ENCODE assay signal across 27 mouse cellular contexts in genomic region chr2:122708080-122708479, GRCm38 (mm10). TPM values are rescaled to one million over a fixed set of nuclear protein-coding genes. Genes with fewer than 3 reads are reported as not detected.
DNase-seq lines count a peak whose midpoint lies in the region; ATAC-seq and TF ChIP-seq lines count a peak whose summit lies in the region.
"Had no signal": no experiment of that assay in that cellular context is flagged by ENCODE, and none has a peak within 500 bp of the region (broad histone marks: within the 10 kb centered on the region; RNA-seq: fewer than 3 reads in every experiment).

No protein-coding gene starts in this region.

- no peak for TF ChIP-seq CTCF in liver, adult 2 months (IDR thresholded peaks at IDR 0.05; ENCODE audit: low read depth, low read length)
- TF ChIP-seq CTCF in C2C12 (IDR thresholded peaks at IDR 0.05; ENCODE audit: control insufficient read depth, insufficient read depth, insufficient read length) = no peak
- no peak for TF ChIP-seq CTCF in kidney, adult 2 months (conservative IDR thresholded peaks at IDR 0.05; ENCODE audit: insufficient read depth, insufficient read length, low read depth, low read length)
- TF ChIP-seq CTCF in forebrain, postnatal 0 days (IDR thresholded peaks at IDR 0.05; ENCODE audit: low read depth) = no peak

- H3K27me3 ChIP-seq in liver, adult 2 months (ENCODE audit: control insufficient read depth, insufficient read depth, low read length) = no peaks in the 10 kb centered on the region
- H3K27me3 ChIP-seq in liver, embryonic 11.5 days (replicated peaks; ENCODE audit: control insufficient read depth, insufficient read depth, low read length) = 0 out of 2 replicates have a peak, but pooled peaks cover 2% of the 10 kb centered on the region
- H3K27me3 ChIP-seq in C2C12 (ENCODE audit: control insufficient read depth, insufficient read depth, insufficient read length) = no peaks in the 10 kb centered on the region
- H3K27me3 ChIP-seq in stomach, embryonic 16.5 days (ENCODE audit: control insufficient read depth, insufficient read depth, low read length) = no peaks in the 10 kb centered on the region
- H3K27me3 ChIP-seq in kidney, adult 2 months (replicated peaks; ENCODE audit: control insufficient read depth, insufficient read depth, low read length) = no peaks in the 10 kb centered on the region
- H3K27me3 ChIP-seq in forebrain, postnatal 0 days (ENCODE audit: insufficient read depth, low read length) = no peaks in the 10 kb centered on the region
- H3K27me3 ChIP-seq: neural tube, embryonic 15.5 days had no signal

- WGBS in liver, adult 2 months = 13% methylated on average over 3 of the region's 3 CpGs
- 50% methylated on average over 3 of the region's 3 CpGs for WGBS in liver, embryonic 11.5 days
- 23% methylated on average over 3 of the region's 3 CpGs for WGBS in large intestine, adult 2 months
- 41% methylated on average over 3 of the region's 3 CpGs for WGBS in stomach, embryonic 16.5 days
- 58% methylated on average over 3 of the region's 3 CpGs for WGBS in kidney, adult 2 months
- WGBS in forebrain, postnatal 0 days = 72% methylated on average over 3 of the region's 3 CpGs

- no peak overlapping the region for H3K27ac ChIP-seq in liver, adult 2 months (replicated peaks; ENCODE audit: insufficient read depth, low read depth, low read length)
- H3K27ac ChIP-seq in liver, embryonic 11.5 days (ENCODE audit: low read depth, low read length) = no peak overlapping the region
- peak overlapping the region; percentile 55 for H3K27ac ChIP-seq in stomach, embryonic 16.5 days (ENCODE audit: low read length)
- H3K27ac ChIP-seq in kidney, adult 2 months (ENCODE audit: insufficient read depth, low read depth, low read length) = no peak overlapping the region
- no peak overlapping the region for H3K27ac ChIP-seq in forebrain, postnatal 0 days (ENCODE audit: low read depth, low read length)
- H3K27ac ChIP-seq: forebrain, embryonic 13.5 days; hindbrain, embryonic 13.5 days; limb, embryonic 12.5 days; liver, embryonic 14.5 days; macrophage; midbrain, embryonic 13.5 days; neural tube, embryonic 15.5 days had no signal

- H3K79me3 ChIP-seq in C2C12 (ENCODE audit: low read depth) = no peaks in the 10 kb centered on the region

- no peak overlapping the region for H3K9ac ChIP-seq in liver, adult 2 months (ENCODE audit: low read depth, low read length)
- H3K9ac ChIP-seq in liver, embryonic 11.5 days (ENCODE audit: low read depth, low read length) = no peak overlapping the region
- H3K9ac ChIP-seq in stomach, embryonic 16.5 days (ENCODE audit: low read length) = no peak overlapping the region
- no peak overlapping the region for H3K9ac ChIP-seq in forebrain, postnatal 0 days
- H3K9ac ChIP-seq: forebrain, embryonic 13.5 days; hindbrain, embryonic 13.5 days; limb, embryonic 12.5 days; liver, embryonic 14.5 days; midbrain, embryonic 13.5 days; neural tube, embryonic 15.5 days had no signal

- H3K9me3 ChIP-seq in liver, embryonic 11.5 days (ENCODE audit: control insufficient read depth, low read length) = no peaks in the 10 kb centered on the region
- H3K9me3 ChIP-seq in stomach, embryonic 16.5 days (replicated peaks; ENCODE audit: control insufficient read depth, low read length) = no peaks in the 10 kb centered on the region
- H3K9me3 ChIP-seq in forebrain, postnatal 0 days (ENCODE audit: low read length) = no peaks in the 10 kb centered on the region
- H3K9me3 ChIP-seq: forebrain, embryonic 13.5 days; G1E; hindbrain, embryonic 13.5 days; limb, embryonic 12.5 days; midbrain, embryonic 13.5 days; neural tube, embryonic 15.5 days had no signal

- ATAC-seq in liver, embryonic 11.5 days (replicated peaks; ENCODE audit: low FRiP score) = no peak
- ATAC-seq in stomach, embryonic 16.5 days (ENCODE audit: insufficient read depth, low FRiP score) = peak; percentile 90
- ATAC-seq in forebrain, postnatal 0 days = no peak
- ATAC-seq: forebrain, embryonic 13.5 days; midbrain, embryonic 13.5 days had no signal

- no peaks in the 10 kb centered on the region for H3K4me1 ChIP-seq in liver, adult 2 months (ENCODE audit: control insufficient read depth, insufficient read depth, low read length)
- H3K4me1 ChIP-seq in liver, embryonic 11.5 days (replicated peaks; ENCODE audit: control insufficient read depth, insufficient read depth, low read length) = no peaks in the 10 kb centered on the region
- H3K4me1 ChIP-seq in stomach, embryonic 16.5 days (ENCODE audit: control insufficient read depth, insufficient read depth, low read length) = no peaks in the 10 kb centered on the region
- no peaks in the 10 kb centered on the region for H3K4me1 ChIP-seq in kidney, adult 2 months (ENCODE audit: control insufficient read depth, insufficient read depth, low read length)
- H3K4me1 ChIP-seq in forebrain, postnatal 0 days (ENCODE audit: insufficient read depth) = no peaks in the 10 kb centered on the region
- H3K4me1 ChIP-seq: forebrain, embryonic 13.5 days; limb, embryonic 12.5 days; midbrain, embryonic 13.5 days had no signal

- H3K36me3 ChIP-seq in liver, adult 2 months (ENCODE audit: control insufficient read depth, insufficient read depth, low read length) = no peaks in the 10 kb centered on the region
- H3K36me3 ChIP-seq in liver, embryonic 11.5 days (ENCODE audit: control insufficient read depth, insufficient read depth, low read length) = no peaks in the 10 kb centered on the region
- H3K36me3 ChIP-seq in C2C12 (ENCODE audit: control insufficient read depth, insufficient read depth) = no peaks in the 10 kb centered on the region
- no peaks in the 10 kb centered on the region for H3K36me3 ChIP-seq in stomach, embryonic 16.5 days (ENCODE audit: control insufficient read depth, insufficient read depth, low read length)
- H3K36me3 ChIP-seq in kidney, adult 2 months (ENCODE audit: control insufficient read depth, insufficient read depth, low read length) = no peaks in the 10 kb centered on the region
- no peaks in the 10 kb centered on the region for H3K36me3 ChIP-seq in forebrain, postnatal 0 days (ENCODE audit: insufficient read depth)
- H3K36me3 ChIP-seq: G1E; hindbrain, embryonic 13.5 days; limb, embryonic 12.5 days; midbrain, embryonic 13.5 days; neural tube, embryonic 15.5 days had no signal

- peak; percentile 21 for DNase-seq in liver, adult 2 months (ENCODE audit: extremely low read depth, low read depth, low spot score)
- no peak for DNase-seq in liver, embryonic 11.5 days (ENCODE audit: low spot score)
- DNase-seq in large intestine, adult 2 months (ENCODE audit: low read depth, low spot score) = peak; percentile 93
- no peak for DNase-seq in spleen, postnatal 4 days (ENCODE audit: low spot score in 2 of 2)
- no peak for DNase-seq in kidney, adult 2 months
- DNase-seq in forebrain, postnatal 0 days = no peak
- DNase-seq: adrenal gland, postnatal 10 days; cerebellum, adult 8-10 months; cerebellum, postnatal 36 days; gastrocnemius, postnatal 25 days; heart, adult 11 months; heart, postnatal 4 days; kidney, adult 8-10 months; kidney, postnatal 10 days; retina, postnatal 1 day; right cerebral cortex, postnatal 14 days had no signal

- no peaks in the 10 kb centered on the region for H3K79me2 ChIP-seq in liver, adult 2 months (ENCODE audit: control insufficient read depth, insufficient read depth, low read length)
- no peaks in the 10 kb centered on the region for H3K79me2 ChIP-seq in C2C12 (ENCODE audit: control insufficient read depth, insufficient read depth)

- H3ac ChIP-seq in C2C12 (ENCODE audit: control insufficient read depth, insufficient read length, low read depth) = peak overlapping the region; percentile 42

- TF ChIP-seq POLR2A in liver, adult 2 months (IDR thresholded peaks at IDR 0.05; ENCODE audit: extremely low read depth, insufficient read depth, low read length) = no peak
- no peak for TF ChIP-seq POLR2A in kidney, adult 2 months (IDR thresholded peaks at IDR 0.05; ENCODE audit: low read depth, low read length)

- no peak overlapping the region for H3K4me3 ChIP-seq in liver, adult 2 months (ENCODE audit: insufficient read depth, low read depth, low read length)
- H3K4me3 ChIP-seq in liver, embryonic 11.5 days (ENCODE audit: low read depth, low read length) = no peak overlapping the region
- H3K4me3 ChIP-seq in C2C12 (ENCODE audit: insufficient read depth, poor library complexity, severe bottlenecking) = no peak overlapping the region
- H3K4me3 ChIP-seq in stomach, embryonic 16.5 days (replicated peaks; ENCODE audit: low read length) = no peak overlapping the region
- H3K4me3 ChIP-seq in kidney, adult 2 months (ENCODE audit: insufficient read depth, low read depth, low read length) = no peak overlapping the region
- H3K4me3 ChIP-seq in forebrain, postnatal 0 days (ENCODE audit: low read depth, low read length) = no peak overlapping the region
- H3K4me3 ChIP-seq: forebrain, embryonic 13.5 days; hindbrain, embryonic 13.5 days; limb, embryonic 12.5 days; midbrain, embryonic 13.5 days; neural tube, embryonic 15.5 days had no signal

- H3K4me2 ChIP-seq in liver, embryonic 11.5 days = no peak overlapping the region
- H3K4me2 ChIP-seq in stomach, embryonic 16.5 days (ENCODE audit: low read depth, low read length) = no peak overlapping the region
- no peak overlapping the region for H3K4me2 ChIP-seq in forebrain, postnatal 0 days (ENCODE audit: low read depth)
- H3K4me2 ChIP-seq: forebrain, embryonic 13.5 days; heart, embryonic 11.5 days; hindbrain, embryonic 13.5 days; limb, embryonic 12.5 days; midbrain, embryonic 13.5 days; neural tube, embryonic 15.5 days had no signal

RNA-seq across cellular contexts. Expression of gene Slc30a4, which starts 5.6 kb away (rescaled TPM):
- total RNA-seq in liver, adult 2 months (2014; rRNA removed) = 8.5 and 8.8 TPM in 2 replicates
- polyA plus RNA-seq in liver, adult 2 months (2012; rRNA removed) = 2.3 and 2.4 TPM in 2 replicates
- 3.3 and 3.7 TPM in 2 replicates for polyA plus RNA-seq in liver, embryonic 11.5 days (2014; fragmentation: Nextera tagmentation; extraction: Ambion mirVana)
- polyA plus RNA-seq in C2C12 (2012; fragmentation: generic; extraction: Trizol) = 19.7 TPM
- 9.5 and 16.6 TPM in 2 replicates for polyA plus RNA-seq in large intestine, adult 2 months (2012; rRNA removed)
- polyA plus RNA-seq in stomach, embryonic 16.5 days (2015; fragmentation: Nextera tagmentation; extraction: Ambion mirVana) = 9.1 and 9.5 TPM in 2 replicates
- 5.7 and 6.2 TPM in 2 replicates for polyA plus RNA-seq in kidney, adult 2 months (2012; rRNA removed)
- 52.5 and 53.9 TPM in 2 replicates for total RNA-seq in forebrain, postnatal 0 days (2014; rRNA removed)
- polyA plus RNA-seq in forebrain, postnatal 0 days (2015; fragmentation: Nextera tagmentation; extraction: Ambion mirVana) = 8.7 and 9.1 TPM in 2 replicates
- polyA plus RNA-seq: G1E had no signal

RNA-seq across cellular contexts. Expression of gene Bloc1s6, which starts 30.2 kb away (rescaled TPM):
- total RNA-seq in liver, adult 2 months (2014; rRNA removed) = 7.7 and 8.5 TPM in 2 replicates
- polyA plus RNA-seq in liver, adult 2 months (2012; rRNA removed) = 11.1 and 17.2 TPM in 2 replicates
- polyA plus RNA-seq in liver, embryonic 11.5 days (2014; fragmentation: Nextera tagmentation; extraction: Ambion mirVana) = 42.8 and 44.1 TPM in 2 replicates
- 19.1 TPM for polyA plus RNA-seq in C2C12 (2012; fragmentation: generic; extraction: Trizol)
- polyA plus RNA-seq in large intestine, adult 2 months (2012; rRNA removed) = 29.0 and 33.6 TPM in 2 replicates
- polyA plus RNA-seq in stomach, embryonic 16.5 days (2015; fragmentation: Nextera tagmentation; extraction: Ambion mirVana) = 49.9 and 52.4 TPM in 2 replicates
- 28.4 and 29.2 TPM in 2 replicates for polyA plus RNA-seq in kidney, adult 2 months (2012; rRNA removed)
- total RNA-seq in forebrain, postnatal 0 days (2014; rRNA removed) = 60.0 and 78.6 TPM in 2 replicates
- polyA plus RNA-seq in forebrain, postnatal 0 days (2015; fragmentation: Nextera tagmentation; extraction: Ambion mirVana) = 90.6 and 106 TPM in 2 replicates

RNA-seq across cellular contexts. Expression of gene Sqor, which starts 57.0 kb away (rescaled TPM):
- 332 and 378 TPM in 2 replicates for total RNA-seq in liver, adult 2 months (2014; rRNA removed)
- polyA plus RNA-seq in liver, adult 2 months (2012; rRNA removed) = 162 and 165 TPM in 2 replicates
- 2.3 and 2.5 TPM in 2 replicates for polyA plus RNA-seq in liver, embryonic 11.5 days (2014; fragmentation: Nextera tagmentation; extraction: Ambion mirVana)
- 5.3 TPM for polyA plus RNA-seq in C2C12 (2012; fragmentation: generic; extraction: Trizol)
- polyA plus RNA-seq in large intestine, adult 2 months (2012; rRNA removed) = 53.9 and 63.8 TPM in 2 replicates
- polyA plus RNA-seq in stomach, embryonic 16.5 days (2015; fragmentation: Nextera tagmentation; extraction: Ambion mirVana) = 37.7 and 41.8 TPM in 2 replicates
- 79.1 and 84.5 TPM in 2 replicates for polyA plus RNA-seq in kidney, adult 2 months (2012; rRNA removed)
- total RNA-seq in forebrain, postnatal 0 days (2014; rRNA removed) = 3.1 and 4.9 TPM in 2 replicates
- 3.4 and 3.6 TPM in 2 replicates for polyA plus RNA-seq in forebrain, postnatal 0 days (2015; fragmentation: Nextera tagmentation; extraction: Ambion mirVana)

Comparison
In these comparisons a context has a peak if more than half of its experiments do, and no peak if none do; other contexts are left out.
1. DNase-seq: peak in liver, adult 2 months (single experiment) and large intestine, adult 2 months (single experiment); none in liver, embryonic 11.5 days (single experiment), spleen, postnatal 4 days (0 of 2), kidney, adult 2 months (single experiment) and forebrain, postnatal 0 days (single experiment).